Mouse (Mus musculus): ENCODE data around the gene Arl15. TPM values are rescaled to one million over a fixed set of nuclear protein-coding genes. Genes with fewer than 3 reads are reported as not detected.

Arl15 gene
- polyA plus RNA-seq, 1 experiment from 2014 or later, result 19.5 TPM

DNA sequence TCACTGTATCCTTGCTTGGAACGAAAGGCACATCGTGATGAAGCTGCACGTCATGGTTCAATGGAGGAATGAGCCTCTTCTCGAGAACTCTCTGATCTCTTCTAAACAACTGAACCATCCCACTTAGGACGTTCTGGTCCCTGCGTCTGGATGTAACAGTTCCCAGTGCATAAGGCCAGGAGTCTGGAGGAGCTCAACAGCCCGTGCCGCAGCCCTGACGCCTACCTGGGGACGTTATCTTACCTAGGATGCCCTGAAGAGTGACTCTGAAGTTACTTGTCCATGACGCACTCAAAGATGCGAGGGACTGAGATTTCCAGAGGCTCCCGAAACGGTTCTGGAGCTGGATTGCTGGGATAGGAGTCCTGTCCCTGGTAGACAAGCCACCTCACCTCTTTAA is 121.4 kb downstream of the Arl15 start:
- WGBS, result 95% methylated on average over 14 of the region's 14 CpGs
- H3K9me3 ChIP-seq, result no peaks in the 10 kb centered on the region
- H3K4me2 ChIP-seq (replicated peaks), result no peak overlapping the region
- no peaks in the 10 kb centered on the region for H3K36me3 ChIP-seq
- H3K4me1 ChIP-seq, result peaks cover 32% of the 10 kb centered on the region
- H3K27me3 ChIP-seq, result no peaks in the 10 kb centered on the region
- H3K27ac ChIP-seq (replicated peaks), result no peak overlapping the region
- no peak for ATAC-seq (replicated peaks)
- no peak overlapping the region for H3K4me3 ChIP-seq
- H3K9ac ChIP-seq (replicated peaks), result no peak overlapping the region

DNA sequence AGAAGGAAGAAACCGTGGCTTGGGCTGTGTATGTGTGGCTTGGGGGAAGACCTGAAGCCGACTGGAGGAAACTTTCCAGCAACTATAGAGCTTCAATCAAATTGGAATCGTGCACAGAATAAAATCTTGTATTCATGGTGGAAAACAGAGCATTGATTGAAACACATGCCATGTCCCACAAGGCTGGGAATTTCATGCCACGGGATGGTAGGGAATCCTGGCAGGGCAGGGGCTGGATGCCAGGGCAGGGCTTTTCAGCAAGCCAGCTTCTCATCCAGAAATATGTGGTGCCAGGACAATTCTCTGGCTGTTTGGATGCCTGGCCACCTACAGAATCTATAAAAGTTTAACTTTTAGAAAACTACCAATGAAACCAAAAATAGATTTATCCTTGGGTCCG is 122.5 kb downstream of the Arl15 start:
- Histone ChIP-seq H3K36me3 (no peaks in the 10 kb centered on the region), H3K27me3 (no peaks in the 10 kb centered on the region), H3K9ac (replicated peaks) (no peak overlapping the region), H3K4me3 (no peak overlapping the region), H3K4me2 (replicated peaks) (no peak overlapping the region), H3K27ac (replicated peaks) (no peak overlapping the region), H3K9me3 (no peaks in the 10 kb centered on the region), H3K4me1 (peaks cover 32% of the 10 kb centered on the region)
- 47% methylated on average over 5 of the region's 5 CpGs for WGBS
- peak; percentile 15; the same call in 1 of the 2 replicates for ATAC-seq (replicated peaks)

DNA sequence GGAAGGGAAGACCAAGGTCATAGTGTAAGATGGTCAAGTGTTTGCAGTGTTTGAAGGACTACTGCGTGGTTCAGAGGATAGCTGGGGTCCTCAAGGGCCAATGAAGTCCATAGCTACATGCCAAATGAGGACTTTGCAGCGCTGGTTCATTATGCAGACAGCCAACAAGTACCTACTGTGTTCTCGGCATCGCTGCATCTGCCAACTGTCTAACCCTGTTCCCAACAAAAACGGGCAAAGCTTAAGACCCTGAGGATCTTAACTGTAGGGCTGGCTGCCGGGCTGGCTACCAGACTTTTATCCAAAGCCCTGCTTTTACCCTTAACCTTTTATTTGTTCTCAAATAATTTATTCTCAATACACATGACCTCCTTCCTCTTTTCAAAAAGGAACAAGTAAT is 123.1 kb downstream of the Arl15 start:
- peak overlapping the region; percentile 23; the same call in 1 of the 2 replicates for H3K4me3 ChIP-seq
- H3K36me3 ChIP-seq, result no peaks in the 10 kb centered on the region
- H3K9me3 ChIP-seq, result no peaks in the 10 kb centered on the region
- peaks cover 28% of the 10 kb centered on the region for H3K4me1 ChIP-seq
- H3K27ac ChIP-seq (replicated peaks), result peak overlapping the region; percentile 70
- H3K27me3 ChIP-seq, result no peaks in the 10 kb centered on the region
- H3K9ac ChIP-seq (replicated peaks), result no peak overlapping the region; the same call in 1 of the 2 replicates
- WGBS, result 18% methylated on average over 6 of the region's 6 CpGs
- ATAC-seq (replicated peaks), result peak; percentile 33
- peak overlapping the region; percentile 40 for H3K4me2 ChIP-seq (replicated peaks)

DNA sequence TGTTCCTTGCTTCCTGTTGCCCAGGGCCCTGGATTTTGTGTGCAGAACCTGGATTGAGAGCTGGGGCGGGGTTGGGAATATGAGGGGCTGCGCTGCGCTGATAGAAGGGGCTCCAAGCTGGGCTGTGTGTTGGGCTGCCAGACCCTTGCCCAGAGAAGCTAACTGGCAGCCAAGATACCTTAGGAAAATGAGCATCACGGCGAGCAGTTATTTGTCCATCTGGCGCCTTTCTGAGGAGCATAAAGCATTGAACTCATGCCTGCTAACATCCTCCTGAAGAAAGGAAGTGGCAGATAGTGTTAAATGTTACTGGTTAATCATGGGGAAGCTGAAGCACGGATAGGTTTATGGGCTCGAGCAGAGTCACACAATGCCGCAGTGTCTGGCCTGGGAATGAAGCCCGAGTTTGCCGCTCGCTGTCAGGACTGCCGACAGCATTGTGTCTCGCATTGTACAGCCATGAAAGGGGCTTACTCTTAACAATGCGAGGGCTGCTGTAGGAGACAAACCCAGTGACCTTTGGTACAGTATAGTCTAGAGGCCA is 123.6 kb downstream of the Arl15 start:
- H3K4me1 ChIP-seq, result peaks cover 28% of the 10 kb centered on the region
- peak overlapping the region; percentile 70 for H3K27ac ChIP-seq (replicated peaks)
- peak overlapping the region; percentile 40 for H3K4me2 ChIP-seq (replicated peaks)
- ATAC-seq (replicated peaks), result peak; percentile 89
- no peaks in the 10 kb centered on the region for H3K9me3 ChIP-seq
- peak overlapping the region; percentile 28 for H3K9ac ChIP-seq (replicated peaks)
- peak overlapping the region; percentile 23 for H3K4me3 ChIP-seq
- H3K36me3 ChIP-seq, result no peaks in the 10 kb centered on the region
- 6% methylated on average over 15 of the region's 15 CpGs for WGBS
- no peaks in the 10 kb centered on the region for H3K27me3 ChIP-seq

DNA sequence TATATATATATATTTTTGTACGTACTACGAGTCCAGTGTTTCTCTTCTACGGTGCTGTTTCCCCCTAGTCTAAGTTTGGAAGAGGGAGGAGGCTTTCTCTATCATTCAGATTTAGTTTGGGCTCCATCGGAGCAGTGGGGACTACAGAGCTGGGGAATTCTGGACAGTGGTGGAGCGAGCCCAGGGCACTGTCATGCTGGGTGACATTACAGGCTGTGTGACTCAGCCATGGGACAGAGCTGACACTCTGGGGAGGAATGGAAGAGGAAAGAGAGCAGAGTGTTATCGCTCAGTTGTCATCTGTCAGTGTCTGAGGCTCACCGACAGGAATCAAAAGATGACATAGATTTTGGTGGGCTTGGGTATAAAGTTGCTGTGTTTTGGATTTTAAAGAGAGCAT is 124.4 kb downstream of the Arl15 start:
- Histone ChIP-seq H3K27me3 (no peaks in the 10 kb centered on the region), H3K4me3 (no peak overlapping the region), H3K36me3 (no peaks in the 10 kb centered on the region), H3K27ac (replicated peaks) (peak overlapping the region; percentile 70), H3K4me2 (replicated peaks) (peak overlapping the region; percentile 40), H3K4me1 (peaks cover 28% of the 10 kb centered on the region), H3K9me3 (no peaks in the 10 kb centered on the region), H3K9ac (replicated peaks) (no peak overlapping the region)
- 38% methylated on average over 7 of the region's 7 CpGs for WGBS
- ATAC-seq (replicated peaks), result 0 out of 2 replicates have a peak, but pooled peaks have one; percentile 14

DNA sequence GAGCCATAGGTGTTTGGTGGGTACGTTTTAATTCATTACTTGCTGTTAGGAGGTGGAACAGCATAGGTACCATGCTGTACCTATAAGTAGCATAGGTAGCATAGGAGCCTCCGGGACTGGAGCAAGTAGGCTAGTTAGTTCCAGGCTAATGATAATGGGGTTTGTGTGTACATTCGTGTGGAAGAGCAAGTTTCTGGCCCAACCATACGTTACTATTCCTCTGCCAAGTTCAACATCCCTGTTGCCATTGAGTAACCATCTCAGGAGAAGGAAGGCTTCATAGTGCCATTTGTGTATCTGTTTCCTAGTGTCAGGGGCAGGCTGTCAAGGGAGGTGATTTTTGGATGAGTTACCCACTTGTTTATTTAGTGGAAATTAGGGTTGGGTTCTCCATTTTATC is 141.4 kb downstream of the Arl15 start:
- 90% methylated on average over 4 of the region's 4 CpGs for WGBS

DNA sequence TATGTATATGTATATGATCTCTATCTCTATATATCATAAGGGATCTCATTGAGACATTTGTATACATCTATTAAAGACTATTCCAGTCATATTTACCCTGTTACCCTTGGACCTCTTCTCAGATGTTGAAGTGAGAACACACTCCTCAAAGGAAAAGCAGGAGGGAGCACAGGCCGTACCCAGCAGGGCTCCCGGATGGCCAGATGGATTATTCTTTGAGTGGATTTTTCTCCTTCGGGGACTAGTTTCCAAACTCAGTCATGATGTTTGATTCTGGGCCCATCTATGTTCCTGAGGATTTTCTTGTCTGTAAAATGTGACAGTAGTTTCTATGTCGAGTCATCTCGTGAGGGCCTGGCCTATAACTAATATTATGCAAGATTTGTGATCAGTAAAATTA is 142.9 kb downstream of the Arl15 start:
- ATAC-seq (replicated peaks), result no peak
- Histone ChIP-seq H3K4me3 (no peak overlapping the region), H3K4me1 (no peaks in the 10 kb centered on the region), H3K4me2 (replicated peaks) (no peak overlapping the region), H3K9ac (replicated peaks) (no peak overlapping the region), H3K36me3 (no peaks in the 10 kb centered on the region), H3K27ac (replicated peaks) (no peak overlapping the region), H3K9me3 (no peaks in the 10 kb centered on the region), H3K27me3 (no peaks in the 10 kb centered on the region)
- WGBS, result 94% methylated on average over 5 of the region's 5 CpGs

More for the DNA sequence above, 141.4 kb downstream of the Arl15 start:
- no peak overlapping the region for H3K4me2 ChIP-seq (replicated peaks)
- no peak for ATAC-seq (replicated peaks)
- no peak overlapping the region for H3K9ac ChIP-seq (replicated peaks)
- no peak overlapping the region for H3K4me3 ChIP-seq
- H3K27ac ChIP-seq (replicated peaks), result no peak overlapping the region
- no peaks in the 10 kb centered on the region for H3K27me3 ChIP-seq
- H3K9me3 ChIP-seq, result no peaks in the 10 kb centered on the region
- H3K36me3 ChIP-seq, result no peaks in the 10 kb centered on the region
- no peaks in the 10 kb centered on the region for H3K4me1 ChIP-seq

DNA sequence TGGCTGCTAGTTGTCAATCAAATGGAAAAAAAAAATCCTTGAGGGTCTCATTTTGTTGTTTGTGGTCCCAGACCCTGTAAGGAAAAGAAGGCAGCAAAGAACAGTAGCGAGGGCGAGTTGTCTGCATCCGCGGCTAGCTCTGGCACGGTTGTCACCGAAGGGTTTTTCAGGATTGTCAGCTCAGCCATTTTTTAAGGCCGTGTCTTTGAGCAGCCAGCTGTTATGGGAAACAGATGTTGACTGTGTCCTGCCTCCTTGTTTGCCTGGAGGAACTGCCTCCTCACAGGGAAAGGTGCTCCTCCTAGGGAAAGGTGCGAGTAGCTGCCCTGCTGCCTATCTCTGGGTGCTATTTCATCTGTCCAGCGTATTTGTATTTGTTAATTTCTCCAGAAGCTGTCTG is 144.3 kb downstream of the Arl15 start:
- WGBS, result 94% methylated on average over 9 of the region's 9 CpGs
- no peak for ATAC-seq (replicated peaks)
- no peak overlapping the region for H3K4me3 ChIP-seq
- H3K4me1 ChIP-seq, result no peaks in the 10 kb centered on the region
- H3K27ac ChIP-seq (replicated peaks), result no peak overlapping the region
- H3K4me2 ChIP-seq (replicated peaks), result no peak overlapping the region
- no peaks in the 10 kb centered on the region for H3K27me3 ChIP-seq
- H3K9me3 ChIP-seq, result no peaks in the 10 kb centered on the region
- H3K9ac ChIP-seq (replicated peaks), result no peak overlapping the region
- H3K36me3 ChIP-seq, result no peaks in the 10 kb centered on the region

DNA sequence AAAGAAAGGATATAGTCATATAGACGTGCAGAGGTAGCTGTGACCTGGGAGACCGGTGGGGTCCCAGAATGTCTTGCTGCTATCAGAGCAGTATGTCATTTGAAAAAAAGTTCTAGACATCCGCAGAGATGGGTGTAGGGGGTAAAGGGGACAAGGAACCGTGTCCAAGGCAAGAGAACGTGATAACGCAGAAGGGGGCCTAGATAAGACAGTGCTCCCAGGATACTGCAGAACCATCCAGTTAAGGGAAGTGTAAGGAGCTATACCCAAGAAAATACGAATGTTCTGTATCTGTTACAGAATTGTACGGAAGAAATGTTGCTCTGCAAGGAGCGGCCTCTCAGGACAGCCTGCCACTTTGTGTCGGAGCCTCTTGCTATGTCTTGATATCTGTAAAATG is 144.8 kb downstream of the Arl15 start:
- ATAC-seq (replicated peaks), result no peak
- no peaks in the 10 kb centered on the region for H3K9me3 ChIP-seq
- H3K4me1 ChIP-seq, result no peaks in the 10 kb centered on the region
- H3K4me3 ChIP-seq, result no peak overlapping the region
- 94% methylated on average over 10 of the region's 10 CpGs for WGBS
- H3K27me3 ChIP-seq, result no peaks in the 10 kb centered on the region
- no peak overlapping the region for H3K4me2 ChIP-seq (replicated peaks)
- no peaks in the 10 kb centered on the region for H3K36me3 ChIP-seq
- no peak overlapping the region for H3K27ac ChIP-seq (replicated peaks)
- no peak overlapping the region for H3K9ac ChIP-seq (replicated peaks)

DNA sequence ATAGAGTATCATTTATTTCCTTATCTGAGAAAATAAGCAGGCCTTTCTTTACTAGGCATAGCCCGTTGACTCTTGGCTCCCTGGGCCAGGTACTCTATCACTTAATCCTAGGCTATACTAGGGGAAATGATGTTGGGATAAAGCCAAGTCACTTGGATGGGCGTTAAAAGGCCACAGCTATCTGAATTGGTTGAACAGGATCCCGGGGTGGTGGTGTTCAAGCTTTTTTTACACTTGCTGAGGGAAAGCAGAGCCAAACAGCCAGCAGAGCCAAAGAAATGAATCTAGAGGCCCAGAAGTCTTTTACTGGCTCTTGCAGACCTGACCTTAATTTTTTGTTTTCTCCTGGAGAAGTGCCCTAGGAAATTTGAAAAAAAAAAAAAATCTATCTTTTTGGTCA is 145.4 kb downstream of the Arl15 start:
- no peak overlapping the region for H3K4me3 ChIP-seq
- 64% methylated on average over 3 of the region's 3 CpGs for whole genome bisulfite sequencing
- no peaks in the 10 kb centered on the region for H3K27me3 ChIP-seq
- H3K27ac ChIP-seq (replicated peaks), result no peak overlapping the region
- no peak overlapping the region for H3K4me2 ChIP-seq (replicated peaks)
- no peak overlapping the region for H3K9ac ChIP-seq (replicated peaks)
- H3K9me3 ChIP-seq, result no peaks in the 10 kb centered on the region
- H3K4me1 ChIP-seq, result no peaks in the 10 kb centered on the region
- no peaks in the 10 kb centered on the region for H3K36me3 ChIP-seq
- ATAC-seq (replicated peaks), result no peak

DNA sequence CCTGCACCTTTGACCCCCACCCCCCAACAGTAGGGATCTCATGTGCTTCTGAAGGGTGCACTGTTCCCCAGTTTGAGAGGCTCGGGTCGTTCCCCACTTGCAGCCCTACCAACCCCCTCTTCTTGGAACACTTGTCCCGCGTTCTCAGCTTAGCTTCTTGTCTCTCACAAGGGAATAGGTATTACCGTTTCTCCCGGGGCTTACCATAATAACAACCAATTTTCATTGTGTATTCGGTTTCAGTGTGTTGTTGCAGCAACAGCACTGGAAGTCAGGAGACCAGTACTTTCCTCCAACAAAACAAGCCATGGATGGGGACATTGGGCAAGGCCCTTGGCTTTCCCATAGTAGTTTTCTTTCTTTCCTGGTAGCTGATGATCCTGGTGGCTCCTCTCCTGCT is 145.8 kb downstream of the Arl15 start:
- WGBS, result 95% methylated on average over 7 of the region's 7 CpGs
- H3K27ac ChIP-seq (replicated peaks), result no peak overlapping the region
- no peak overlapping the region for H3K9ac ChIP-seq (replicated peaks)

DNA sequence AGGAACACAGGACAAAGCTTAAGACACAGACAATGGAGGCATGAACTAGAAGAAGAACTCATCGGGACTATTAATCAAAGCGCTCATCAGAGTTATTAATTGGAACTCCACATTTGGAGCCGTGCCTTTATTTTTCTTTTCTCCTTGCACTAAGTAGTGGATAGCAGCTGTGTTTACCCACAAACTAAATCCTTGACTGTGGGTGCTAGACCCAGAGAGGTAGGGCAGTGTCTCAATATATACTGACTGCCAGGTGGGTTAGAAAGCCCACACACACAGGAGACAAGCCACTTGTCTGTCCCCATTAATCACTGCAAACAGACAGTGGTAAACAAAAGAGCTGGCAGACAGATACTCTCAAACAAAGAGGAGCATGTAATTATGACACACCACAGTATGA is 147.6 kb downstream of the Arl15 start:
- no peaks in the 10 kb centered on the region for H3K36me3 ChIP-seq
- no peaks in the 10 kb centered on the region for H3K9me3 ChIP-seq
- H3K4me1 ChIP-seq, result no peaks in the 10 kb centered on the region
- ATAC-seq (replicated peaks), result no peak
- H3K27me3 ChIP-seq, result no peaks in the 10 kb centered on the region
- H3K4me3 ChIP-seq, result no peak overlapping the region
- H3K27ac ChIP-seq (replicated peaks), result no peak overlapping the region
- H3K4me2 ChIP-seq (replicated peaks), result no peak overlapping the region
- WGBS, result 52% methylated on average over 3 of the region's 3 CpGs
- H3K9ac ChIP-seq (replicated peaks), result no peak overlapping the region

More for the DNA sequence above, 145.8 kb downstream of the Arl15 start:
- Histone ChIP-seq H3K27me3 (no peaks in the 10 kb centered on the region), H3K36me3 (no peaks in the 10 kb centered on the region), H3K4me2 (replicated peaks) (no peak overlapping the region), H3K4me1 (no peaks in the 10 kb centered on the region), H3K4me3 (no peak overlapping the region), H3K9me3 (no peaks in the 10 kb centered on the region)
- no peak for ATAC-seq (replicated peaks)

DNA sequence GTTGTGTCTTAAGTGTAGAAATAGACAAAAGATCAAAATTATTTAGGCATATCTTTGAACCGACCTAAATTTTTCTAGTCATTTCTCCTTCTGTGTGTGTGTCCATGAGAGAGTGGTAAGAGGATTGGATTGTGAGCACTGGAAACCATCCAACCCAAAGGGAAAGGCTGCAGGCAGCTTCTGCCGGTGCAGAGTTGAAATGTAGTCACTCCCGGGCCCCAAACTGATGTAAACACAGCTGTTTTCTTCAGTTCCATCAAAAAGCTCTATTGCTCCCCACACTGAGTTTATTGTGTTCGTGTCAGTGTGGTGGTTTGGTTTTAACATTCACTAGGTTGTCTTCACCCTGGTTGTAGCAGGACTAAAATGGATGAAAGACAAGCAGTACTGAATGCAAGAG is 153.2 kb downstream of the Arl15 start:
- ATAC-seq (replicated peaks), result peak; percentile 55
- Histone ChIP-seq H3K4me2 (replicated peaks) (no peak overlapping the region), H3K27ac (replicated peaks) (no peak overlapping the region), H3K9me3 (no peaks in the 10 kb centered on the region), H3K4me1 (peaks cover 13% of the 10 kb centered on the region), H3K27me3 (no peaks in the 10 kb centered on the region), H3K9ac (replicated peaks) (no peak overlapping the region), H3K4me3 (no peak overlapping the region), H3K36me3 (no peaks in the 10 kb centered on the region)
- 29% methylated on average over 4 of the region's 4 CpGs for WGBS
